Mouse (Mus musculus) megakaryocyte, embryonic 14.5 days (primary cell): ENCODE measurements around the gene Metap2.

ENCODE experiments used
- FLI1 ChIP-seq: IDR thresholded peaks from 2 replicates; pipeline ENCODE4 v1.6.1; 2012; ENCODE audit warnings: low read length, inconsistent platforms, mixed read lengths
- GATA1 ChIP-seq: IDR thresholded peaks from 3 replicates; pipeline ENCODE4 v1.6.1; 2012; ENCODE audit warnings: mixed read lengths, low read length, inconsistent platforms, borderline replicate concordance

GRCm38 (mm10) chr10:93892551-93892950, 4.3 kb downstream of the Metap2 start:
- TF ChIP-seq GATA1 (no peak), FLI1 (no peak)
